Mouse (Mus musculus) induced T-regulatory cell, adult 2 months (primary cell): ENCODE results near the gene Ntrk3.

ENCODE experiments used
- DNase-seq: peaks from one replicate; pipeline ENCODE4 v3.0.0-alpha.2; 2012; ENCODE audit warnings: low read depth

Gene Ntrk3

GRCm38 (mm10) chr7:78220949-78221348, 516.9 kb downstream of the Ntrk3 start:
- no peak for DNase-seq

DNA sequence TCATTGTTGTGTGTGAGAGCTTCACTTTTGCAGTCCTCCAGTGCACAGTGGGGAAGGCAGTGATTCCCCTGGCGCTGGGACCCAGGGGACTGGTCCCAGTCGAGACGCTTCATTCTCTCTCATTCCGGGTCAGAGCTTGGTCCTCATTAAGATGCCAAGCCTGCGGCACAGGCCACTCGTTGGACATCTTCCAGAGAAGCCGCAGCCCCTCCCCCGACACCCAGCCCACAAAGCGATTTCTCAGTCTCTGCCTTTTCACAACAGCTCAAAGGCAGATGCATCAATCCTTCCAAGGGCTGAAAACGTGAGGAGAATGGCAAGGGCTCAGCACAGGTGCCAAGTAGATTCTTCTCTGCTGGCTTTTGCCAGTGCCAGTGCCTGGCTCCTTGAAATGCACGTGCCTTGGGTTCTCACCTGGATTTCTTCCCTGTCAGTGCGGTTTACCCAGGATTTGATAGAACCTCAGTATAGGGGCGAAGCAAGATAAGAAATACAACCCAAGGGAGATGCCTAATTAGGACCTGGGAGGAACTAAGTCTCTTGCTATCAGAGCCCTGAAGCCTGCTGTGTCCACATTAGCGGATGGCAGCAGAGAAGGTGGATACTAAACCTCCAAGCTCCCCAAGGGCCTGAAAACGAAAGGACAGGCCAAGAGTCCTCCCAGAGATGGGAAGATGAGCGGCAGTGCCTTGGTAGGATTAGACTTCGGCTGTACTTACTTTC, 546.7 kb downstream of the Ntrk3 start:
- no peak for DNase-seq

DNA sequence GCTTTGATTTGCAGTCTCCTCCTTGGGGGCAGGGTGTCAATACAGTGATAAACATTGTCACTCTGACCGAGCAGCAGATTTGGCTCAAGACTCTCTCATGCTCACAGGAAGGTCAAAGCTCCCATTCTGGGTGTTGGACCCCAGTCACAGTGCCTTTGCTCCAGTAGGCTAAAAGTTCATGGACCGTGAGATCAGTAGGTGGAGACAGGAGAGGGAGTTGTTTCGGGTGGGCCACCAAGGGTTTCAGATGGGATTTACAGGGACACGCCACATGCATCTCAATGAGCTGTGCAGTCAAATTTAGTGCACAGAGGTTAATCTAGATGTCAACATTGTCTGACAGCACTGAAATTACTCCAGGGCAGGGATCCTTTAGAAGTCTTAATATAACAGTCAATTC, 552.2 kb downstream of the Ntrk3 start:
- DNase-seq = no peak

DNA sequence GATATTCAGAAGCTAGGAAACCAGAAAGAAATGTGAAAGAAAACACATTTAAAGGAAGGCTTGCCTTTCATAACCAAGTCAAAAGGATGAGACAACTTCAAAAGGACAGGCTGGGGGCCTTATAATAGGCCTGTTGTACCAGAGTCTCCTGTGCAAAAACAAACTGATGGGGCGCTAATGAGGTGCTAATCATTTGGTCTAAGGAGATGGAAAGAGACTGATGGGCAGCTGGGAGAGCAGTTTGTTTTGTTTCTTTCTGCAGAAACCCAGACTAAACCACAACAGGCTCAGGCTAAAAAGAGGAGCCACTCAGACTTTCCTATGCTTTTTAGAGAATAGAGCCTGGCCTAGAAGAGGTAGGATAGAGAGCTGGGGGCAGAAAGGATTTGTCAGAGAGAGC, 554.4 kb downstream of the Ntrk3 start:
- no peak for DNase-seq

DNA sequence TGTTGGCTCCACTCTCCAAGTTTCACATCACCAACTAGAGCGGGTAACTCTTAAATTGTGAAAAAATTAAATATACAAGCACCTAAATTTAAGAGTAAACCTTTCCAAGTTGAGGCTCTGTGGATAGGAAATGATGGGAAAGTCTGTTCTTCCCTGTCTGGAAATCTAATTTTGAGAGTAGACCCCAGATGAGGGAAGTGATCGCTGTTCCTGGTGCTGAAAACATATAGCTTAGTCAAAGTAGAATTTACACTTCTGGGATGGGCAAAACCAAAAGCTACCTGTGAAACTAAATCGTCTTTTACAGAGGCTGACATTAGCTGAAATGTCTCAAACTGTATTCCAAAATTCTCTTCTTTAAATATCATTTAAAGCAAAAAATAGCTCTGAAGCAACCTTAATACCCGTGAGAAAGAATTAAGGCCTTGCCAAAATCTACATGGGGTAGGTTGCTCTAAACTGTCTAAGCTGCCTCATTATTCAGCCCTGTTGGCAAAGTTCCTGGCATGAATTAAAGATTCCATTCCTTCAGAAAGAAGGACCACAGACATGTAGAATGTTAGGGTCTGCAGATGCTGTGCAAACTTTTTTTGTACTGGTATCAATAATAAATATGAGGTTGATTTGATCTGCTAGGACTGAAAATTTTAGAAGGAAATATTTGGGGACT, 557.7 kb downstream of the Ntrk3 start:
- DNase-seq = no peak

GRCm38 (mm10) chr7:78172267-78172955, 565.4 kb downstream of the Ntrk3 start:
- DNase-seq = no peak

GRCm38 (mm10) chr7:78165466-78165865, 572.3 kb downstream of the Ntrk3 start:
- DNase-seq = no peak

DNA sequence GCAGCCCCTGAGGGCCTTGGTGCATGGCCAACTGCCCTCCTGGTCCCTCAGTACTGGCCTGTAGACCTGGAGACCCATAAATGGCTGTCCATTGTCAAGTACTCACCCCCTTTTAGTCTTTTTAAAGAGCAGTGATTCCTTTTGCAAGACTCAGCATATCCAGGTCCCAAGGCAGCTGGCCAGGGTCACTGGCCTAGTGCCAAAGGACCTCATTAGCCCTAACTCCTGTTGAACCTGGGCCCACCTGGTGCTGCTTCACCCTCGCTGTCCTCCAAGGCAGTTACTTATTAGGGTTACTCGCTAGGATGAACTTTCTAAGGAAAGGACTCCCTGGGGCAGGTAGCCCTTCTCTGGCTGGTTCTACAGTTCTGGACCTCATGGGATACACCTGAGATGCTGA, 579.9 kb downstream of the Ntrk3 start:
- no peak for DNase-seq

GRCm38 (mm10) chr7:78145251-78145650, 592.6 kb downstream of the Ntrk3 start:
- DNase-seq = no peak

DNA sequence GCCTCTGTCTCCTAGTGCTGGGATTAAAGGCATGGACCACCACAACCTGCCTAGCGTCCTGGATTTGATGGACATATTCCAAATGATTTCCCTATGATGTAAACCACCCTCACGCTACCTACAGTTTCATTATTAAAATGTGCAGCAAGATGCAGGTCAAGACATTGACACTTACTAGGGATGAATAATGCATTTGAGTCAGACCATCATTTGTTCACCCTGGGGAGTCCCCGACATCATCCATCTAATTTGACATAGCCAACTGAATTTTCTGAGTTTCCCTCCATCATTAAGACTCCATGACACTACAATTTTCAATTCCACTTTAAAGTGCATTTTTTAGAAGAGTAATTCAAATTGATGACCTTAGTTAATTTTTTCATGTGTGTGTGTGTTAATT, 593.0 kb downstream of the Ntrk3 start:
- no peak for DNase-seq

DNA sequence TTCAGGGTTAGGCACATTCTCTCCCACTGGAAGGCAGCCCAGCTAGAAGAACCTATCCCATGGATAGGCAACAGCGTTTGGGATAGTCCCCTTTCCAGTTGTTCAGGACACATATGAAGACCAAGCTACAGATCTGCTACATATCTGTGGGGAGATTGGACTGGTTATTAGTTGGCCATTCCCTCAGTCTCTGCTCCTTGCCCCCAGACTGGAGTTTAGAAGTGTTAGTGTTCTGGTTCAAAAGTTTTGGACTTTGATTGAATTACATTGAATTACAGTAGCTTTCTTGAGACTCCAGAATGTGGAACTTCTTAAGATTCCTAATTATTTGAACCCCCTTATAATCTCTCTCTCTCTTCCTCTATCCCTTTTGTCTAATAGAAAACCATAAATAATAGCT, 607.8 kb downstream of the Ntrk3 start:
- no peak for DNase-seq
